Mouse (Mus musculus): ENCODE data around the gene Nedd4. TPM values are rescaled to one million over a fixed set of nuclear protein-coding genes. Genes with fewer than 3 reads are reported as not detected.
A peak's percentile ranks its signal among the peaks of the same experiment; 100 is the strongest.

Nedd4 gene
- total and polyA plus RNA-seq, 3 experiments, result 167 to 583 (median 216) TPM

DNA sequence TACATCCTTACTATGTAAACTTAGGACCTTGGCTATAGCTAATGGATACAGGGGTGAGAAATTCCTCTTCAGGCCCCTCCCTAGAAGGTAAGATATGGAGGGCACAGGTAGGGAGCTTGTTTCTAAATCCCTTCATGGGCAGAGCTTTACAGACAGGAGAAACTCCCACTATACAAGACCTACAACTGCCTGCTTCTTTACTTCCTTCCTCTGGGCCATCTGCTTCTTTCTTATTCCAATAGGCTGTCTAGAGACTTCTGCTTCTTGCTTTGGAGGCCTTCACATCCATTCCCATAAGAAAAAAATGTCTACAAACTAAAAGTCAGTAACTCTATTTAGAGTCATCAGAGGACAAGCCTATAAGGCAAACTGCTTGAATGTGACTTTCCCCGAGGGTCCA is 125.6 kb downstream of the Nedd4 start:
- Histone ChIP-seq H3K9me3 (replicated peaks; ENCODE audit: insufficient read depth, low read length) (no peaks in the 10 kb centered on the region), H3K36me3 (ENCODE audit: control insufficient read depth in 1 of 2, insufficient read depth in 2 of 2, low read length in 2 of 2) (peaks cover 0 to 7% of the 10 kb centered on the region in 2 experiments; a peak in 1 of 4 replicates), H3K27ac (ENCODE audit: control insufficient read depth, low read depth, low read length) (no peak overlapping the region), H3K4me3 (ENCODE audit: control insufficient read depth in 1 of 2, insufficient read depth in 1 of 2, low read depth in 2 of 2, low read length in 2 of 2) (no peak overlapping the region), H3K27me3 (ENCODE audit: control insufficient read depth in 1 of 2, insufficient read depth in 2 of 2, low read length in 2 of 2) (no peaks in the 10 kb centered on the region), H3K79me2 (ENCODE audit: control insufficient read depth, insufficient read depth, low read length, poor library complexity) (no peaks in the 10 kb centered on the region), H3K9ac (ENCODE audit: control insufficient read depth, low read depth, low read length, poor library complexity, severe bottlenecking) (no peak overlapping the region), H3K4me1 (ENCODE audit: control insufficient read depth in 1 of 2, insufficient read depth in 2 of 2, low read length in 2 of 2) (peaks cover 0 to 16% of the 10 kb centered on the region in 2 experiments; a peak in 3 of 4 replicates)
- no peak for DNase-seq (ENCODE audit: low read depth, low spot score)
- no peak for TF ChIP-seq POLR2A (IDR thresholded peaks at IDR 0.05; ENCODE audit: control insufficient read depth in 1 of 2, insufficient read depth in 1 of 2, low read depth in 1 of 2, low read length in 2 of 2, poor library complexity in 1 of 2)
- no peak for TF ChIP-seq EP300 (IDR thresholded peaks at IDR 0.05; ENCODE audit: low read depth in 1 of 2, low read length in 2 of 2)
- no peak for TF ChIP-seq TCF12 (IDR thresholded peaks at IDR 0.05; ENCODE audit: low read depth, low read length)
- no peak for TF ChIP-seq MEF2A (IDR thresholded peaks at IDR 0.05; ENCODE audit: extremely low read depth, insufficient replicate concordance, low read depth, low read length, poor library complexity, severe bottlenecking)
- TF ChIP-seq TBP (IDR thresholded peaks at IDR 0.05; ENCODE audit: low read depth, low read length), result no peak
- no peak for TF ChIP-seq MAX (IDR thresholded peaks at IDR 0.05; ENCODE audit: low read length)
- no peak for TF ChIP-seq POLR2AphosphoS2 (IDR thresholded peaks at IDR 0.05; ENCODE audit: low read length)
- no peak for TF ChIP-seq TAL1 (IDR thresholded peaks at IDR 0.05; ENCODE audit: low read length)

DNA sequence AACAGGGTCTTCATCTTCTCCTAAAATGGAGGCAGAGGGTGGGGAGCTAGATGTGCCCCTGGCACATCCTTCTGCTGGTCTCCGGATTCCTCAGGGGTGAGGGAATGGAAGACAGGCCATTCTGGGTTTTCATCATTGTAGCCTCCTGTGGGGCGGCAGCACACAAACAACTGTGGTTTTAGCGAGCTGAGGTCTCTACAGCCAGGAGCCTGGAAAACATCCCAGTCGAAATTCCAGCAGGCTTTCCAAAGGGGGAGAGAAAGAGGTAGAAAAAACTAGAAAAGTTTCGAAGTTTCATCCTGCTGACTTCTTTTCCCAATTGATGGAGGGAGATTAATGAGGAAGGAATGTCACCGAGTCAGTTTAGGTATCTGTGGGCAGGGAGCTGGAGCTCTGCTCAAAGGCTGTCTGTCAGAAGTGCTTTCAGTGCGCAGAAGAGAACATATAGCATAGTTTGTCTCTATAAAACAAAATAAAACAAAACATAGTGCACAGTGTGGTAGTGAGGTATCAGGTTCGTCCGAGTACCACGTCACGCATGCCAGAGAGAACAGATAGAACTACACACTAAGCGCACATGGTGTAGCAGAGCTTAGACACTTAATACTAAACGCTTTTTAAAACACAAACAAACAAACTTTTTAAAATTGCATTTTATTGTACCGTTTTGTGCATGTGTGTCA is 128.5 kb downstream of the Nedd4 start:
- no peak for TF ChIP-seq ETS1 (IDR thresholded peaks at IDR 0.05; ENCODE audit: low read depth, low read length)
- TF ChIP-seq MEF2A (IDR thresholded peaks at IDR 0.05; ENCODE audit: extremely low read depth, insufficient replicate concordance, low read depth, low read length, poor library complexity, severe bottlenecking), result no peak
- TF ChIP-seq GABPA (IDR thresholded peaks at IDR 0.05; ENCODE audit: low read depth, low read length), result no peak
- TF ChIP-seq KAT2A (conservative IDR thresholded peaks at IDR 0.05; ENCODE audit: low read depth, low read length), result no peak
- TF ChIP-seq NRF1 (IDR thresholded peaks at IDR 0.05; ENCODE audit: insufficient read depth, low read depth, low read length, poor library complexity, severe bottlenecking), result no peak
- TF ChIP-seq POLR2AphosphoS5 (IDR thresholded peaks at IDR 0.05; ENCODE audit: borderline replicate concordance, low read depth, low read length), result no peak
- no peak for TF ChIP-seq TAL1 (IDR thresholded peaks at IDR 0.05; ENCODE audit: low read length)
- TF ChIP-seq POLR2A (IDR thresholded peaks at IDR 0.05; ENCODE audit: control insufficient read depth in 1 of 2, insufficient read depth in 1 of 2, low read depth in 1 of 2, low read length in 2 of 2, poor library complexity in 1 of 2), result no peak
- no peak for TF ChIP-seq SMC3 (IDR thresholded peaks at IDR 0.05; ENCODE audit: low read depth, low read length)
- no peak for TF ChIP-seq MAX (IDR thresholded peaks at IDR 0.05; ENCODE audit: low read length)
- no peak for TF ChIP-seq BHLHE40 (IDR thresholded peaks at IDR 0.05; ENCODE audit: borderline replicate concordance, low read depth, low read length)
- no peak for TF ChIP-seq TBP (IDR thresholded peaks at IDR 0.05; ENCODE audit: low read depth, low read length)
- no peak for TF ChIP-seq RCOR1 (IDR thresholded peaks at IDR 0.05; ENCODE audit: low read depth, low read length)
- no peak for TF ChIP-seq POLR2AphosphoS2 (IDR thresholded peaks at IDR 0.05; ENCODE audit: low read length)
- no peak for TF ChIP-seq NELFE (IDR thresholded peaks at IDR 0.05; ENCODE audit: low read depth, low read length)

More for the DNA sequence above, 128.5 kb downstream of the Nedd4 start:
- Histone ChIP-seq H3K27ac (ENCODE audit: control insufficient read depth, low read depth, low read length) (no peak overlapping the region), H3K9ac (ENCODE audit: control insufficient read depth, low read depth, low read length, poor library complexity, severe bottlenecking) (no peak overlapping the region), H3K79me2 (ENCODE audit: control insufficient read depth, insufficient read depth, low read length, poor library complexity) (no peaks in the 10 kb centered on the region), H3K36me3 (ENCODE audit: control insufficient read depth in 1 of 2, insufficient read depth in 2 of 2, low read length in 2 of 2) (peaks cover 0 to 7% of the 10 kb centered on the region in 2 experiments; a peak in 1 of 4 replicates), H3K4me3 (ENCODE audit: control insufficient read depth in 1 of 2, insufficient read depth in 1 of 2, low read depth in 2 of 2, low read length in 2 of 2) (peak overlapping the region in 1 of 2 experiments; percentile 44; a peak in 1 of 4 replicates), H3K4me1 (ENCODE audit: control insufficient read depth in 1 of 2, insufficient read depth in 2 of 2, low read length in 2 of 2) (peaks cover 0 to 16% of the 10 kb centered on the region in 2 experiments; a peak in 3 of 4 replicates), H3K27me3 (ENCODE audit: control insufficient read depth in 1 of 2, insufficient read depth in 2 of 2, low read length in 2 of 2) (no peaks in the 10 kb centered on the region), H3K9me3 (replicated peaks; ENCODE audit: insufficient read depth, low read length) (no peaks in the 10 kb centered on the region)
- DNase-seq (ENCODE audit: low read depth, low spot score), result no peak
